Mouse (Mus musculus): ENCODE measurements around the gene Rasa3.

Gene Rasa3

GRCm38 (mm10) chr8:13550718-13551573, 126.5 kb downstream of the Rasa3 start:
- DNase-seq (ENCODE audit: low read depth), result peak; percentile 95

- peak; percentile 81 for DNase-seq (ENCODE audit: low read depth)
Observed at GRCm38 (mm10) chr8:13548831-13549230, 128.6 kb downstream of the Rasa3 start.

- DNase-seq (ENCODE audit: low read depth), result peak; percentile 59
Observed at GRCm38 (mm10) chr8:13548235-13548634, 129.2 kb downstream of the Rasa3 start.

- DNase-seq (ENCODE audit: low read depth), result no peak
Observed at GRCm38 (mm10) chr8:13546421-13546820, 131.0 kb downstream of the Rasa3 start.

- no peak for DNase-seq (ENCODE audit: low read depth)
Observed at GRCm38 (mm10) chr8:13541526-13541925, 135.9 kb downstream of the Rasa3 start.

- no peak for DNase-seq (ENCODE audit: low read depth)
Observed at GRCm38 (mm10) chr8:13540122-13540521, 137.3 kb downstream of the Rasa3 start.

- DNase-seq (ENCODE audit: low read depth), result peak; percentile 82
Observed at GRCm38 (mm10) chr8:13538821-13539220, 138.6 kb downstream of the Rasa3 start.

GRCm38 (mm10) chr8:13537102-13537501, 140.3 kb downstream of the Rasa3 start:
- DNase-seq (ENCODE audit: low read depth), result no peak

GRCm38 (mm10) chr8:13533123-13533522, 144.3 kb downstream of the Rasa3 start:
- no peak for DNase-seq (ENCODE audit: low read depth)

GRCm38 (mm10) chr8:13531602-13532171, 145.7 kb downstream of the Rasa3 start:
- DNase-seq (ENCODE audit: low read depth), result no peak

- DNase-seq (ENCODE audit: low read depth), result peak; percentile 81
Observed at GRCm38 (mm10) chr8:13530941-13531340, 146.5 kb downstream of the Rasa3 start.

GRCm38 (mm10) chr8:13530401-13530800, 147.0 kb downstream of the Rasa3 start:
- peak; percentile 38 for DNase-seq (ENCODE audit: low read depth)

GRCm38 (mm10) chr8:13529891-13530316, 147.5 kb downstream of the Rasa3 start:
- peak; percentile 91 for DNase-seq (ENCODE audit: low read depth)

GRCm38 (mm10) chr8:13529011-13529840, 148.2 kb downstream of the Rasa3 start:
- peak; percentile 77 for DNase-seq (ENCODE audit: low read depth)

GRCm38 (mm10) chr8:13521392-13521791, 156.0 kb downstream of the Rasa3 start:
- DNase-seq (ENCODE audit: low read depth), result peak; percentile 75

GRCm38 (mm10) chr8:13520349-13520748, 157.1 kb downstream of the Rasa3 start:
- DNase-seq (ENCODE audit: low read depth), result no peak

GRCm38 (mm10) chr8:13519503-13519902, 157.9 kb downstream of the Rasa3 start:
- DNase-seq (ENCODE audit: low read depth), result no peak

GRCm38 (mm10) chr8:13517284-13517781, 160.1 kb downstream of the Rasa3 start:
- peak; percentile 59 for DNase-seq (ENCODE audit: low read depth)
